Mouse (Mus musculus): ENCODE data around the gene Ntn4. TPM values are rescaled to one million over a fixed set of nuclear protein-coding genes. Genes with fewer than 3 reads are reported as not detected.

Ntn4 gene
- total RNA-seq, 2 experiments from 2014 or later = 12.7 to 18.0 TPM

DNA sequence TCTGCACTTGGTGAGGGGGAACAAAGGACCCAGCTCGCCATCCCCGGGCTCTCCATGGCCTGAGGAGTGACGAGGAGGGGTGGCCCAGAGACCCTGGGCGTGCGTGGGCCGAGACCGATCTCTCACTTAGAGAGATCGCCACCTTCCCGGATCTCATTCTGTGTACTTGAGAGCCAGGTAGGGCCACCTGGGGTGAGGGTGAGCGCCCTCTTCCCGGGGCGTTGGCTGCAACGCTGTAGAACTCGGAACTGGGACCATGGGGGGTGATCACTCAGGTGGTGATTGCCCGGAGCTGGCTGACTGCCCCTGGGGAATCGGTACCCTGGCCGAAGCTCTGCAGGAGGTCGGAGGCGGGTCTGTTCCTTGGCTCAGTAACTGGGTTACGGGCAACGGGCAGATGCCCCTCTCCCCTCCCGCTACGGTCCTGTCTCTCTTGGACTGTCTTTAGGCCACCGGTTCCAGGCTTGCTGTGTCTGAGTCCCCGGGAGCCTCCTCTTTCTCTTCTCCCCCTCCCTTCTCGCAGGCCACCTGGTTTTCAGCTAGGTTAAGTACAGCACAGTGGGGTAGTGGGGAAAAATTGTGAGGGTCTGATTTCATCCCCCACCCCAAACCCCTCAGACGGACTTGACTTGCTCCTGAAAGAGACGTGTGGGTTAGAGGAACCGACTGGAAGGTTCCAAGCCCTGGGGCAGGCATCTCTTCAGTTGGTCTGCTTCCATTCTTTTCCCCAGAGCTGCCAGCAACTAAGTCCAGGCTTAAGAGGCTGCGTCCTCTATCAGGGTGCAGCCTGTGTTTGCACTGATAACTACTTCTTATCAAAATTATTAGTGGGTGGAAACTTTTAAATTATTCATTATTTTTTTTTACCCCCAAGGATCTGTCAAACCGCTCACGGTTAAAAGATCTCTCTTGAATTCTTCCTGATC is 1.6 kb downstream of the Ntn4 start:
- DNase-seq = peak in 1 of 2 experiments; percentile 34

DNA sequence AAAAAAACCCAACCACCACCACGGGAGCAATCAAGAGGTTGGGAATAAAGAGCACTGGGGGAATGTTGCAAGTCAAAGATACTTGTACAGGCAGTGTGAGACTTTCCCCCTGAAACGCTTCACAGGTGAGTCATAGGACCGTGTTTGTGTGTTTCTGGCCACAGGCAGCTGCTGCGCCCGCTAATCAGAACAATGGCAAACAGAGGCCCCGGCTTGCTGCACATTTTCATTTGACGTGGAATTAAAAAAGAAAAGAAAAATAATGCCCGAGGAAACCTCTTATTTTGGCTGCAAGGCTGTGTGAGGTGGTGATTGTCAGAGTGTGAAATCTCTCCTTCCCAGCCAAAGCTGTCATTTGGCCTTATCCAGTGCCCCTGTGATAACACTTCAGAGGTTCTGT is 2.4 kb downstream of the Ntn4 start:
- DNase-seq = no peak

DNA sequence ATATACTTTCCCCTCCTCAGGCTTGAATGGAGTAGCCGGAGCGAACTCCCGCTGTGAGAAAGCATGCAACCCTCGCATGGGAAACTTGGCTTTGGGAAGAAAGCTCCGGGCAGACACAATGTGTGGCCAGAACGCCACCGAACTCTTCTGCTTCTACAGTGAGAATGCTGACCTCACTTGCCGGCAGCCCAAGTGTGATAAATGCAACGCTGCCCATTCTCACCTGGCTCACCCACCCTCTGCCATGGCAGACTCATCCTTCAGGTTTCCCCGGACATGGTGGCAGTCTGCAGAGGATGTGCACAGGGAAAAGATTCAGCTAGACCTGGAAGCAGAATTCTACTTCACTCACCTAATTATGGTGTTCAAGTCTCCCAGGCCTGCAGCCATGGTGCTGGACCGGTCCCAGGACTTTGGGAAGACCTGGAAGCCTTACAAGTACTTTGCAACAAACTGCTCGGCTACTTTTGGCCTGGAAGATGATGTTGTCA is 4.0 kb downstream of the Ntn4 start:
- peak; percentile 52 to 56 for DNase-seq

DNA sequence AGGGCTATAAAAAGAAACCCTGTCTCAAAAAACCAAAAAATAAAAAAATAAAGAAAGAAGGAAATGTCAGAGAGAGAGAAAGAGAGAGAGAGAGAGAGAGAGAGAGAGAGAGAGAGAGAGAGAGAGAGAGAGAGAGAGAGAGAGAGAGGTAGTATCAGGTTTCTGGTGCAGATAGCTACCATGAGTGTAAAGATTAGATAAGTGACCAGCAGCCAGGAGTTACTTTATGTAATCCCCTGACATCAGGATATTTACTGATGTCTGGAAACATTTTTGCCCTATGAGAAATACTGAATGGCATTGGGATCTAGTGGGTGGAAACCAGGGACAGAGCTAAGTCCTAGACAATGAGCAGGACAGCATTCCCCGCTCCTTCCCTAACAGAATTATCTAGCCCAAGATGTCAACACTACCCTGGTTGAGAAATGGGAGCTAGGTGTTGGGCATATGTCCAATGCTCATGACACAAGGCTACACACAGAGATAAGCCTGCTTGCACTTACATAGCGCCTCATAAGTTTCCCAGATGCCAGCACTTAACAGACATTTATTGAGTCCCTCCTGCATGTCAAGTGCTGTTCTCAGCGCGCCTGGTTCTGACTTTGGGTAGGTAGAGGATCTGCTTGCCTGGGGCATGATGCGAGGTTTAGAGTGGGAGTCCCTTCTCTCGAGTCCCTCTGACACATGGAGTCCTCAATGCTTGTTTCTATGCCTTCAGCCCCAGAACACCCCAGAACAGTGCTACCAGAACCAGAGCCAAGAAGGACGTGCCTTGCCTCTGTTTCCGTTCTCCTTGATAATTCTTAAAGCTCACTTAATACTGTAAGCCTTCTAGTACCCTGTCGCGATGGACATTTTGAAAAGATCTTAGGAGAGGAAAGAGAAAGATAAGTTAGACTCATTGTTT is 7.4 kb downstream of the Ntn4 start:
- DNase-seq = peak; percentile 68 to 73

DNA sequence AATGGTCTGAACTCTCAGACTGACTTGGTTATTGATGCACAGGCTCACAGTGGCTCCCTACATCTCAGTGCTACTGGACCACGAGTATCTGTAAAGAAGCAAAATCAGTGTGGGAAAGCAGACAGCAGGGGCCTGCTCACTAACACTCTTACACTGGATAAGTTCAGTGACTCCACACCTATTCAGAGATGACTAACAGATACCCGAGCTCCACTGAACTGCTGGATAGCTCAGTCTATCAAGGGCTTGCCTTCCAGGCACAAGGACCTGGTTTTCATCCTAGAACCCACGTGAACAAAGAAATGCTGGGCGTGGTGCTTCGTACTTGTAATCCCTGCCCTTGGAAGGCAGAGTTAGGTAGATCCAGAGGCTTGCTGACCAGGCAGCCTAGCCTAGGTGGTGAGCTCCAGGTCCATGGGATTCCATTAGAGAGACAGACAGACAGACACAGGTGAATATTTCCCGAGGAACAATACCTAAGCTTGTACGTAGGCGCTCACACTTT is 8.2 kb downstream of the Ntn4 start:
- DNase-seq = no peak

DNA sequence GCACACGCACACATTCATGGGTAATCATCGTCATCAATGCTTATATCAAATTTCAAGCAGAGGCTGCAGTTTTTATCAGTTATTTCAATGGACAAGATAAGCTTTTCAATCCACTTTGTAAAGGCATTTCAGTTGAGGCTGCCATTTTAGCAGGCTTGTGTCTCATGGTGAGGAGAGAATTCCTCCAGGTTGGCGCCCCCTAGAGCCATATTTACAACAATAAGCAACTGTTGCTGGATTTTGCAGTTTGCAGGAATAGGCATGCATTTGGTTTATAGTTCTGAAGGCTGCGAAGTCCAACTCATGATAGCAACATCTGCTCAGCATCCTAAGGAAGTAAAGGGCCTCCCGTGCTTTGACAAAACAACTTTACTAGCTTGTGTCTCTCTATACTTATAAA is 8.6 kb downstream of the Ntn4 start:
- DNase-seq = no peak

DNA sequence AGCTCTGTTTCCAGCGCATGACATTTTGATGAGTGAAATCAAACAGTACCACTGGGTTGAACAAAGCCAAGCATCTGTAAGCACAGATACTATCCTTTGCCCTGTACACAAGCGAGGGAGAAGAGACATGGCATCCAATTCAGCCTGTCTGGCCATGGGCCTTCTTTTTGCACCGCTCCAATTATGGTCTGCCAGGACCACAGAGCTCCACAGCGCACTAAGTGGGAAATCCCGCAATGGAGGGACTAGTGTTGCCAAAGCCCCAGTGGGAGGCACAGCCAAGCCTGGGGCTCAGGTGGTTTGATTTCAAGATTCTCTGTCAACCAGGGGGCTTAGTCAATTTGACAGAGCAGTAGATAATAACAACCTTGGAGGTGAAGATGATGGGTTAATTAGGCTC is 9.1 kb downstream of the Ntn4 start:
- DNase-seq = no peak

DNA sequence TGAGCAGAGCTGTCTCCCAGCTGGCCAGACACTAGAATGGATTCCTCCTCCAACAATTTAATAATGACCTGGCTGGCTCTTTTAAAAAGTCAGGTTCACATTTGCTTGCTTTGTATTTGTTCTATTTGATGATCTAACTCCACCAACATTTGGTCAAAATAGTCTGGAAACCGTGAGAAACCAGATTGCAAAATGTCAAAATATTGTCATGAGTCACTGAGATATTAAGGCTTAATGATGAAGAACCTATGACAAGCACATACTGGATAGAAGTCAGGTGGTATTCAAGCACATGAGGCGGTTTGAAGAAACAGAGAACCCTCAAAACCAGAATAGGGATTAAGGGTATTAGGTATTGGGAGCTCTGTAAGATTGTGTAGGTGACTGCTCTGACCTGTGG is 12.8 kb downstream of the Ntn4 start:
- no peak for DNase-seq

DNA sequence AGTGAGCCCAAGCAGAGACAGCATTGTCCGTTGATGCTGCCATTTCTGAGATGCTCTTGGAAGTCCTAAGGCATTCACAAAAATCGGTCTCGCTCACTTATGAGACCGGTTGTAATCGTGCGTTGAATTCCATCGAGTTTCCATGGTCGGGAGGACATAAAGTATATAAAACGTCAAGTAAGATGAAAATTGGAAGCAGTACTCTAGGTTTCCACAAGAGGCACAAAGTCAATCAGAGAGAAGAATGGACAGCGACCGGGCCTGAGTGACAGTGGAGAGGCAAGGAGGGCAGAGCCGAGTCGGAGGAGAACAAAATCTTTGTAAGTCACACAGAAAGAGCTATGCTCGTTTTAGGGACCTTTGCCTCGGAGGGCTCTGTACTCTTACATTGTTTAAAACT is 14.9 kb downstream of the Ntn4 start:
- no peak for DNase-seq

DNA sequence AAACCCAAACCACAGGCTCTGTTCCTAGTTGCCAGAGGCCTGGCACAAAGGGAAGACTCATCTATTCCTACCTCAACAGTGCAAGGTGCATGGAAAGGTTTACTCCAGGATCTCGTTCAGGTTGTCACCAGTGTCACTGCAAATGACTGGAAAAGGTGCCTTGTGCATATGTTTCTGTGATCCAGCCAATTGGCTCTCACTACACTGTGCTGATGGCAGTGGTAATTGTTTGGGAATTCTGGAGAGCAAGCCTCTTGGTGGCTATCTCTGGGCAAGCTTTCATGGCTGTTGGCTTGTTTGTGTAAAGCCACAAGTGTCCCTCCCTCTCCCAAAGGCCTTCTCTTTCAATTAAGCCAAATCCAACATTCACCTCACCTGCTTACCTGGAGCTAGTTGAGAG is 19.3 kb downstream of the Ntn4 start:
- DNase-seq = no peak

DNA sequence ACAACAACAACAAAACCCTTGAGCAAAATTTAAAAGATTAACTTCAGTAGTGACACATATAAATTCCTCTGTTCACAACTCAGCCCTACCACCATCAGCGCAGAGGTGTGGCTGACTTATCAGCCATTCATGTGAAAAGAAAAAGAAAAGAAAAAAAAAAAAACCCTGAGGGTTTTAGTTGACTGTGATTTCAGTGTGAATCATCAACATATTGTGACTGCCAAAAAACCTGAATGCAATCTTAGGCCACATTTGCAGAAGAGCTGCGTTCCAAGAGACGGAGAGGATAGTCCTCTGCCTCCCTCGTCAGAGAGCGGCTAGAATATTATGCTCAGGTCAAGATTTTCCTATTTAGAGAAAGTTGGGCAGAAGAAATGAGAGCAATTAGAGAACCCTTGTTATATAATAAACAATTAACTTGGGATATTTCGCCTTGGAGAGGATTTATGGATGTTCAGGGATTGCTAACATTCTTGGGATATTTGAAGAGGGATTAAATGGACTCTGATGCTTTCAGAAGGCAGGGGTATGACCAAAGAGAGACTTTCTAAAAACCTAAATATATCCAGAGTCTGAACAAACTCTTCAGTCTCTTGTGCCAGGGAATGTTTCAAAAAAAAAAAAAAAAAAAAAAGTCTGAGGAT is 21.0 kb downstream of the Ntn4 start:
- DNase-seq = peak in 1 of 2 experiments; percentile 29

DNA sequence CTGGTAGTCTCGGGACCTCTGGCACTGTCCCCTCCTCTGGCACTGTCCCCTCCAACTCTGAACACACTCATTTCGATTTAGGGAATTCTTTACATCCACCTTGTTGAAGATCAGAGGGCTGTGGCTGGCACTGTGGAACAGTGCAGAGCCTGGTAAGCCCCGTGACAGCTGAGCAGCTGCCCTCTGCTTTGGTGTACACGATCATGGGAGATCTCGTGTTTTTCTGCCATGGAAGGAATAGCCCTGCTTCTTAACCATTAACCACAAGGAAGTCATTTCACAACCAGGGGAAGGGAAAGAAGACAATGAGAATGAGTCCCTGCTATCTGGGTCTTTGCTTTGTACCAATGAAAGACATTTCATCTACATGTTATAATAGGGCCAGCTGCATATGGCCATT is 21.5 kb downstream of the Ntn4 start:
- no peak for DNase-seq

DNA sequence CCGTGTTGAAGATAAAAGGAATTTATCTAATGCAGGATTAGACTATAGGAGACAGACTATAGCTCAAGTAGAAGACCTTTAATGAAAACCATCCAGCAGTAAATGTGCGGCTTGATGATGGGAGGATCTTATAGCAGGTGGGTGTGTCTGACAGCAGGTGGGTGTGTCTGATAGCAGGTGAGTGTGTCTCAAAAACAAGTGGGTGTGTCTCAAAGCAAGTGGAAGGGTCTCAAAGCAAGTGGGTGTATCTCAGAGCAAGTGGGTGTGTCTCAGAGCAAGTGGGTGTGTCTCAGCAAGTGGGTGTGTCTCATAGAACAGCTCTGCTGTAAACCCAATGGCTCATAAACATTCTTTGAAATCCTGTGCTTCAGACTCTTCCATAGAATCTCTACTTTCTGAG is 25.7 kb downstream of the Ntn4 start:
- no peak for DNase-seq

DNA sequence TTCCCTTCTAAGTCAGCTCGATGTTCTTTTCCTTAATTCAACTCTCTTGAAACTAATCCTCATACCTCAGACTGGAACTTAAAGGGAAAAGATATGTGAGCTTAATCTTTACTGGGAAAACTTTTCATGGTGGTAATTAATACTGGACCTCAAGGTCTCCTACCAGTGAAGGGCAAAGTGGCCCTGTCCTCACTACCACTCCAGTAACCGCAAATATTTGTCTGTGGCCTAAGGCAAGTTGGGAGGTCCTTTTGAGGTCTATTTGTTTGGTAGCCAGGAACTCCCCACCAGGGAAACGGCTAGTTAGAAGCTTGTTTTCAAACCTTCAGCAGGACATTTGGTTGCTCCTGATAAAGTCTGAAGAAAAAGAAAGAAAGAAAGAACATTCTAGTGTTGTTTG is 26.5 kb downstream of the Ntn4 start:
- DNase-seq = no peak

DNA sequence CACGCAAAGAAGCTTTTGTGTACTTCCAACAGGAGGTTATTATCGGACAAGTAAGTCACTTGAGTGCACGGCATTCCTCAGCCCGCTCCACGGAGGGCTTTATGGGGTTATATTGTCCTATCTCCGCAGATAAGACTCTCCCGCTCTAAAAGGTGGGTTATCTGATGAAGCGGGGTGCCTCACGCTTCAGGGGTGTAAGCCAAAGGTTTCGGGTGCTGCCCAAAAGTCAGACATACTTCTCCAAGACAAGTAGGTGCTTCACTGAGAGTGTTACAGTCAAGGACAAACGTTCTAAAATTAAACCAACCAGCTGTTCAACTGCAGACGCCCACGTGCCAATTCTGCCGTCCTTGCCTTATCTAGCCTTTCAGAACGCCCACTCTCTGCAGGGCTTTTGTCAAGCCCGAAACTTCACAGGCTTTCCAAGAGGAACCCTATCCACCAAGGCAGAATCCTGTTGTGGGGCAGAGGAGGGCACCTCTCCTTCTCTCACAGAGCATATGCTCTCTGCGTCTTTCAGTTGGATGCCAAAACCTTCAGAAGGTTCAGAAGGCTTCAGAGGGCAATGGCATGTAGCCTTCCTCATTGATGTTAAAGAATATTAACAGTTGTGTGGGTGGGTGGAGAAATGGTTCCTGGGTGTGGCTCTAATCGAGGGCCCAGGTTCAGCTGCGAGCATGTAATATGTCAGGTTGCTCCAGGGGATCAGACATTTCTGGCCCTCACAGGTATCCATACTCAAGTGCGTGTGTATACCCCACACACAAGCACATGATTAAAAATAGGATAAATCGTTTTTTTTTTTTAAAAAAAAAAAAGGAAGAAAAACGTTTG is 32.4 kb downstream of the Ntn4 start:
- DNase-seq = peak; percentile 51 to 67

DNA sequence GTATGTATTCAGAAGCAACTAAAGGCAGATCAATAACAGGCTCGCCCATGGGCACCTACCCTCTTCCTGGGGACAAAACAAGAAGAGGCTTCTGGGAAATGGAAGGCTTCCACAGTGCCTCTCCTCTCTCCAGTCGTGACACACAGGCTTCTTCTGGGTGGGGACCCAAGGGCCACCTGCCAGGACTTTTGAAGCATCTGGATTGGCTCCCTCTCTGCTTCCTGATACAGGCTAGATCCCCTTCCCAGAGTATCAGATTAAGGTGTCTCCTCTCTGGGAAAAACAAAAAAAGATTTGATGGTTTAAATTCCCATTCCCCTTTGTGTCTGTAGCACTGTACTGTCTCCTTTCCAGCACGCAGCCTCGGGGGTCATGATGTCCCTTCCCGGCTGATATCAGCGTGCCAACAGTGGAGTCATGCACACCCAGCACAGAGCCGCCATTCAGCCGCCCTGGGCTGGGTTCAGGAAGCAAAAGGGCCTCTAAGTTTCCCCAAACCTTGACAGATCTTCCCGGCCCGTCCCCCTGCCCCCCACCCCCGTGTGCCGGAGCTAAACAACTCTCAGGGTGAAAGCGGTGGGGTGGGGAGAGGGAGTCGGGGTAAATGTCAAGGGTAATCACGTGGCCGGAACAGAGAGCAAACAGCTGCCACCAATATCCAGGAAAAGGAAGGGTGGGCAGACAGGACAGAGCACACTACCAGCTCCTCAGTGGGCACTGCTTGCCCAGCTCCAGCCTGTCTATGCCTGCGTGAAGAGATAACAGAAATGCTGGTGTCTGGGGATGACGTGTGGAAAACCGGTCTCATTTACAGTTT is 38.9 kb downstream of the Ntn4 start:
- DNase-seq = peak; percentile 73 to 76

DNA sequence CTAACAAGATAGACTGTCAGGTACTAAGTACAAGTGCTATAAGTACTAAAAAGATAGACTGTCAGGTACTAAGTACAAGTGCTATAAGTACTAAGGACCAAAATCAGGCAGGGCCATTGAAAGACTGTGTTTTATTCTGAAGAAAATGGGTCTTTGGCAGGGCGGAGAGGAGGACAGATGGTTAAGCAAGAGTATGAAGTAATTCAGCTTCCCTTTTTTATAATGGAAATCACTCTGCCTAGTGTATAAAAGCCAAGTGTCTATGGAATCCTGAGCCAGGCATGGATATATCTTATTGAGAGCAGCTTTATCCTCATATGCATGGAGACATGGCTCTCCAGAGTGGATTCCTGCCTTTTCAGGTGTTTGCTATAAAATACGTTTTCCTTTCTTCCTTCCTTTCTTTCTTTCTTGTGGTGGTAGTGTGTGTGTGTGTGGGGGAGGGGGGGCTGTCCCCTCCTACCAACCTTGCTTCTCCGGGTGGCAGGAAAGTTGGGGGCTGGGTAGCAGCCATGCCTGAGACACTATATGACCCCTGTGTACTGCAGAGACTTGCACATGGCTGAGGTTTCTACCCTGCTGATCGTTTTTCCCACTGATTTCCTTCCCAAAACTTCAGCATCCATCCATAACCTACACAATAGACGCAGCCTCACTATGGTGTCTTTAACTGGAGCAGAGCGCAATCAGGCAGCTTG is 40.3 kb downstream of the Ntn4 start:
- no peak for DNase-seq

DNA sequence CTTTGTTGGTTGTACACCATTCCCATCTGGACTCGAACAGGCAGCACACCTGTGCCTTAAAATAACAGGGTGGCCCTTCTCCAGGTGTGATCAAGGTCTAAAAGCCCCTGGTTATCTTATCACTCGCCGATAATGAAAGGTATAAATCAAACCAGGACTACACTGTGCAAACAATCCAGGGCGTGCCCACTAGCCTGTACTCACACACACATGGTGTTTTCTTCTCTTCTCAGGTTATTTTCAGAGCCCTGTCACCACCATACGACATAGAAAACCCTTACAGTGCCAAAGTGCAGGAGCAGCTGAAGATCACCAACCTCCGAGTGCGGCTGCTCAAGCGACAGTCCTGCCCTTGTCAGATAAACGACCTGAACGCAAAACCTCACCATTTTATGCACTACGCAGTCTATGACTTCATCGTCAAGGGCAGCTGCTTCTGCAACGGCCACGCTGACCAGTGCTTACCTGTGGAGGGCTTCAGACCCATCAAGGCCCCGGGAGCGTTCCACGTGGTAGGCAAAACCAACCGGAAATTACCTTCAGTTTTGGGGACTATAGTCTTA is 41.8 kb downstream of the Ntn4 start:
- no peak for DNase-seq

DNA sequence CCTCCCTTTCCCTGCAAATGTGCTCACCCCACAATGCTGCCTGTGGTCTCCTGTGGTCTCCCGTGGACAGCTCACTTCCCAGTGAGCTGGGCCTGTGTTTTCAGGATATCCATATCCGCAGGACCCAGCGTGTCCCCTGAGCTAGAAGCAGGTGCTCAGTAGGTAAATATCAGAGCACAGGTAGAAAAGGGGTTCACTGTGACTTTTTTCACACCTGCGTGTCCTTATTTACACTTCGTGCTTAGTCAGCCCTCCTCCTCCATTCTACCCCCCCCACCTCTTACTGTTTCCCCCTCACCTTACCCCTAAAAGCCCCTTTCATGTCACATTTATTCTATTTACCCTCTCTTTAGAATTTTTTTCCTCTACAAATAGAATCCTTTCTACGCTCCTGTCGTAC is 42.7 kb downstream of the Ntn4 start:
- no peak for DNase-seq

All from heart, adult 18-20 months (tissue).